Mouse (Mus musculus) lung, adult 2 months (tissue): ENCODE data around the gene Ctsw. TPM values are rescaled to one million over a fixed set of nuclear protein-coding genes. Genes with fewer than 3 reads are reported as not detected.
A peak's percentile ranks its signal among the peaks of the same experiment; 100 is the strongest.

Experiments
- DNase-seq: peaks from one replicate; pipeline ENCODE4 v3.0.0; 2022
- H3K4me1 ChIP-seq: fragments of 200-500 bp; 2 replicates; pipeline ENCODE4 v1.6.1; 2011; ENCODE audit warnings: low read length; ENCODE audit not compliant: control insufficient read depth, insufficient read depth
- H3K4me3 ChIP-seq: fragments of 200-500 bp; replicated peaks from 2 replicates; pipeline ENCODE3; 2011; ENCODE audit warnings: low read depth, mild to moderate bottlenecking, control low read depth, low read length; ENCODE audit errors: extremely low read depth
- CTCF ChIP-seq: fragments of 200-500 bp; IDR thresholded peaks from 2 replicates; pipeline ENCODE4 v1.5.1; 2011; ENCODE audit warnings: mild to moderate bottlenecking, low read length, control low read depth; ENCODE audit not compliant: insufficient read depth
- POLR2A ChIP-seq: fragments of 200-500 bp; IDR thresholded peaks from 2 replicates; pipeline ENCODE4 v1.6.1; 2011; ENCODE audit warnings: low read depth, mild to moderate bottlenecking, control low read depth, low read length, borderline replicate concordance; ENCODE audit errors: extremely low read depth
- WGBS: fragments of 180-500 bp; shearing (Covaris S2); methylation state at CpG from one replicate; pipeline ENCODE4 v1.1.7; 2018; 5-methylcytosine and 5-hydroxymethylcytosine counted together
- polyA plus RNA-seq: library from polyadenylated mRNA; depleted of rRNA; stranded (reverse); fragments of >200 nt; gene quantifications from 2 replicates; pipeline ENCODE4 v1.2.3, GENCODE M21; 2012; rRNA removed

Gene Ctsw
- 4.9 and 5.7 TPM in 2 replicates for polyA plus RNA-seq

GRCm38 (mm10) chr19:5468374-5468773 lies at the start of gene Ctsw:
TSS of gene Ctsw (minus strand) at chr19:5468507.
- Histone ChIP-seq H3K4me3 (no peak within 1 kb of the TSS), H3K4me1 (peaks cover 5% of the 10 kb centered on the region; the same call in 1 of the 2 replicates)
- 28% methylated on average over 5 of the region's 5 CpGs for WGBS
- no peak for DNase-seq
- TF ChIP-seq POLR2A (no peak), CTCF (no peak)

- no peak for TF ChIP-seq CTCF
- Histone ChIP-seq H3K4me1 (peaks cover 5% of the 10 kb centered on the region; the same call in 1 of the 2 replicates), H3K4me3 (no peak overlapping the region)
- no peak for DNase-seq
- WGBS = 72% methylated on average over 8 of the region's 8 CpGs
These were observed 48.7 kb upstream of the Ctsw start for GRCm38 (mm10) chr19:5516906-5517505.

- H3K4me3 ChIP-seq = no peak overlapping the region
- no peak for TF ChIP-seq CTCF
- TF ChIP-seq POLR2A = no peak
- peaks cover 5% of the 10 kb centered on the region; the same call in 1 of the 2 replicates for H3K4me1 ChIP-seq
- 86% methylated on average over 7 of the region's 7 CpGs for WGBS
- no peak for DNase-seq
These were observed 47.8 kb upstream of the Ctsw start for GRCm38 (mm10) chr19:5515840-5516777.

GRCm38 (mm10) chr19:5513005-5513349 lies 44.7 kb upstream of the Ctsw start:
- peaks cover 5% of the 10 kb centered on the region for H3K4me1 ChIP-seq
- no peak for DNase-seq
- no peak for TF ChIP-seq POLR2A
- no peak for TF ChIP-seq CTCF
- H3K4me3 ChIP-seq = no peak overlapping the region
- WGBS = 86% methylated on average over 3 of the region's 3 CpGs

GRCm38 (mm10) chr19:5512091-5513004 lies 44.0 kb upstream of the Ctsw start:
- no peak for TF ChIP-seq POLR2A
- no peak for TF ChIP-seq CTCF
- no peak for DNase-seq
- H3K4me1 ChIP-seq = peaks cover 5% of the 10 kb centered on the region
- 41% methylated on average over 12 of the region's 12 CpGs for WGBS
- H3K4me3 ChIP-seq = peak overlapping the region; percentile 32

- DNase-seq = no peak
- peaks cover 5% of the 10 kb centered on the region for H3K4me1 ChIP-seq
- TF ChIP-seq CTCF = no peak
- no peak for TF ChIP-seq POLR2A
- WGBS = 35% methylated on average over 15 of the region's 15 CpGs
- peak overlapping the region; percentile 73 for H3K4me3 ChIP-seq
These were observed 42.8 kb upstream of the Ctsw start for GRCm38 (mm10) chr19:5511074-5511632.

- peak; percentile 62; the same call in 1 of the 2 replicates for TF ChIP-seq POLR2A
- TF ChIP-seq CTCF = no peak
- Histone ChIP-seq H3K4me3 (peak within 1 kb of the TSS; percentile 86), H3K4me1 (peaks cover 5% of the 10 kb centered on the region)
- 2% methylated on average over 47 of the region's 47 CpGs for WGBS
- peak; percentile 92 for DNase-seq
These were observed 42.0 kb upstream of the Ctsw start, which contains the start of gene Snx32 for GRCm38 (mm10) chr19:5510031-5511026. TSS of gene Snx32 (minus strand) at chr19:5510538.

GRCm38 (mm10) chr19:5503687-5504086 lies 35.4 kb upstream of the Ctsw start, which contains the start of gene 1700020D05Rik:
TSS of gene 1700020D05Rik (minus strand) at chr19:5503787.
- H3K4me1 ChIP-seq = no peaks in the 10 kb centered on the region
- no peak within 1 kb of the TSS for H3K4me3 ChIP-seq
- WGBS = 59% methylated on average over 17 of the region's 17 CpGs
- no peak for DNase-seq
- TF ChIP-seq CTCF (no peak), POLR2A (no peak)
